Mouse (Mus musculus) MEL (cell line): ENCODE data around the gene Lasp1. TPM values are rescaled to one million over a fixed set of nuclear protein-coding genes. Genes with fewer than 3 reads are reported as not detected.
A peak's percentile ranks its signal among the peaks of the same experiment; 100 is the strongest.

Experiments used
- DNase-seq: peaks from one replicate; pipeline ENCODE4 v3.0.0; 2011; ENCODE audit warnings: low read depth, low spot score
- H3K27ac ChIP-seq: 2 replicates; pipeline ENCODE4 v1.5.1; 2012; ENCODE audit warnings: low read depth, mild to moderate bottlenecking, control low read depth, low read length, moderate library complexity; ENCODE audit not compliant: control insufficient read depth
- H3K27me3 ChIP-seq, 2 experiments: fragments of 150-350 bp in 1 of 2; sonication (generic) in 1 of 2; 2 replicates each; pipeline ENCODE4 v1.6.1; 2012; ENCODE audit warnings: low read length in 2 of 2, mild to moderate bottlenecking in 2 of 2, improper control_type of control experiment in 1 of 2, moderate library complexity in 1 of 2; ENCODE audit not compliant: insufficient read depth in 2 of 2, control insufficient read depth in 1 of 2
- H3K36me3 ChIP-seq, 2 experiments: 2 replicates each; pipeline ENCODE4 v1.6.1; 2012 to 2014; ENCODE audit warnings: low read length in 2 of 2, improper control_type of control experiment in 1 of 2, inconsistent platforms in 1 of 2, mild to moderate bottlenecking in 1 of 2; ENCODE audit not compliant: insufficient read depth in 2 of 2, control insufficient read depth in 1 of 2
- H3K4me1 ChIP-seq, 2 experiments: fragments of 150-350 bp in 1 of 2; sonication (generic) in 1 of 2; 2 replicates each; pipeline ENCODE4 v1.6.1; 2012; ENCODE audit warnings: low read length in 2 of 2, improper control_type of control experiment in 1 of 2, mild to moderate bottlenecking in 1 of 2; ENCODE audit not compliant: insufficient read depth in 2 of 2, control insufficient read depth in 1 of 2
- H3K4me3 ChIP-seq, 2 experiments: fragments of 150-350 bp in 1 of 2; sonication (generic) in 1 of 2; 2 replicates each; pipeline ENCODE4 v1.5.1; 2012; ENCODE audit warnings: low read depth in 2 of 2, low read length in 2 of 2, mild to moderate bottlenecking in 2 of 2, moderate library complexity in 2 of 2, control low read depth in 1 of 2, improper control_type of control experiment in 1 of 2; ENCODE audit not compliant: control insufficient read depth in 1 of 2, insufficient read depth in 1 of 2
- H3K79me2 ChIP-seq: 2 replicates; pipeline ENCODE4 v1.6.1; 2012; ENCODE audit warnings: mild to moderate bottlenecking, low read length, moderate library complexity; ENCODE audit not compliant: control insufficient read depth, poor library complexity, insufficient read depth
- H3K9ac ChIP-seq: 2 replicates; pipeline ENCODE4 v1.6.1; 2012; ENCODE audit warnings: low read depth, mild to moderate bottlenecking, control low read depth, low read length, moderate library complexity; ENCODE audit not compliant: control insufficient read depth, poor library complexity, severe bottlenecking
- H3K9me3 ChIP-seq: fragments of 150-350 bp; sonication (generic); replicated peaks from 2 replicates; pipeline ENCODE4 v1.6.1; 2012; ENCODE audit warnings: mild to moderate bottlenecking, low read length, improper control_type of control experiment, moderate library complexity; ENCODE audit not compliant: insufficient read depth
- BHLHE40 ChIP-seq: IDR thresholded peaks from 2 replicates; pipeline ENCODE4 v1.6.1; 2012; ENCODE audit warnings: low read depth, mild to moderate bottlenecking, inconsistent platforms, low read length, improper control_type of control experiment, borderline replicate concordance
- CTCF ChIP-seq, 3 experiments: IDR thresholded peaks in 2 of 3; conservative IDR thresholded peaks in 1 of 3; 2 replicates each; pipeline ENCODE4 v1.5.1; 2011 to 2012; ENCODE audit warnings: low read length in 3 of 3, low read depth in 2 of 3, mild to moderate bottlenecking in 2 of 3, improper control_type of control experiment in 1 of 3, inconsistent platforms in 1 of 3, mixed read lengths in 1 of 3, moderate library complexity in 1 of 3; ENCODE audit not compliant: control insufficient read depth in 1 of 3, insufficient read depth in 1 of 3, poor library complexity in 1 of 3, severe bottlenecking in 1 of 3
- E2F4 ChIP-seq: IDR thresholded peaks from 2 replicates; pipeline ENCODE4 v1.6.1; 2011; ENCODE audit warnings: low read depth, low read length, improper control_type of control experiment, borderline replicate concordance
- ELF1 ChIP-seq: IDR thresholded peaks from 2 replicates; pipeline ENCODE4 v1.6.1; 2014; ENCODE audit warnings: low read depth, mild to moderate bottlenecking, inconsistent platforms, low read length, improper control_type of control experiment, moderate library complexity
- ETS1 ChIP-seq: IDR thresholded peaks from 2 replicates; pipeline ENCODE4 v1.6.1; 2012; ENCODE audit warnings: low read depth, mild to moderate bottlenecking, inconsistent platforms, low read length, improper control_type of control experiment, moderate library complexity
- HCFC1 ChIP-seq: IDR thresholded peaks from 2 replicates; pipeline ENCODE4 v1.6.1; 2012; ENCODE audit warnings: low read depth, mild to moderate bottlenecking, inconsistent platforms, low read length, improper control_type of control experiment, moderate library complexity
- MAFK ChIP-seq: IDR thresholded peaks from 2 replicates; pipeline ENCODE4 v1.6.1; 2011; ENCODE audit warnings: low read depth, mild to moderate bottlenecking, low read length, improper control_type of control experiment, borderline replicate concordance
- MAX ChIP-seq: IDR thresholded peaks from 2 replicates; pipeline ENCODE4 v1.6.1; 2011; ENCODE audit warnings: low read length, improper control_type of control experiment
- MAZ ChIP-seq: IDR thresholded peaks from 2 replicates; pipeline ENCODE4 v1.6.1; 2012; ENCODE audit warnings: low read depth, mild to moderate bottlenecking, inconsistent platforms, low read length, improper control_type of control experiment
- MEF2A ChIP-seq: IDR thresholded peaks from 2 replicates; pipeline ENCODE4 v1.6.1; 2014; ENCODE audit warnings: low read depth, mild to moderate bottlenecking, inconsistent platforms, low read length, improper control_type of control experiment; ENCODE audit not compliant: poor library complexity, insufficient replicate concordance, severe bottlenecking; ENCODE audit errors: extremely low read depth
- MXI1 ChIP-seq: IDR thresholded peaks from 2 replicates; pipeline ENCODE4 v1.6.1; 2011; ENCODE audit warnings: mild to moderate bottlenecking, low read depth, low read length, improper control_type of control experiment
- NRF1 ChIP-seq: IDR thresholded peaks from 2 replicates; pipeline ENCODE4 v1.6.1; 2014; ENCODE audit warnings: low read depth, mild to moderate bottlenecking, inconsistent platforms, low read length, improper control_type of control experiment, moderate library complexity; ENCODE audit not compliant: poor library complexity, insufficient read depth, severe bottlenecking
- POLR2A ChIP-seq, 2 experiments: IDR thresholded peaks; 2 replicates each; pipeline ENCODE4 v1.6.1; 2011 to 2012; ENCODE audit warnings: low read length in 2 of 2, mild to moderate bottlenecking in 2 of 2, control low read depth in 1 of 2, improper control_type of control experiment in 1 of 2, low read depth in 1 of 2, moderate library complexity in 1 of 2; ENCODE audit not compliant: control insufficient read depth in 1 of 2, insufficient read depth in 1 of 2, poor library complexity in 1 of 2
- RAD21 ChIP-seq: IDR thresholded peaks from 2 replicates; pipeline ENCODE4 v1.6.1; 2011; ENCODE audit warnings: mild to moderate bottlenecking, low read depth, low read length, improper control_type of control experiment
- RCOR1 ChIP-seq: IDR thresholded peaks from 2 replicates; pipeline ENCODE4 v1.6.1; 2012; ENCODE audit warnings: low read depth, mild to moderate bottlenecking, inconsistent platforms, low read length, improper control_type of control experiment
- SIN3A ChIP-seq: IDR thresholded peaks from 2 replicates; pipeline ENCODE4 v1.6.1; 2012; ENCODE audit warnings: low read length, improper control_type of control experiment, inconsistent platforms
- TAL1 ChIP-seq: IDR thresholded peaks from 2 replicates; pipeline ENCODE4 v1.6.1; 2012; ENCODE audit warnings: mild to moderate bottlenecking, inconsistent platforms, low read length, moderate library complexity, mixed read lengths
- TBP ChIP-seq: IDR thresholded peaks from 2 replicates; pipeline ENCODE4 v1.8.0; 2011; ENCODE audit warnings: low read depth, low read length, improper control_type of control experiment
- USF1 ChIP-seq: IDR thresholded peaks from 2 replicates; pipeline ENCODE4 v1.6.1; 2014; ENCODE audit warnings: low read depth, mild to moderate bottlenecking, inconsistent platforms, low read length, improper control_type of control experiment, moderate library complexity
- ZMIZ1 ChIP-seq: IDR thresholded peaks from 2 replicates; pipeline ENCODE4 v1.6.1; 2012; ENCODE audit warnings: low read depth, mild to moderate bottlenecking, inconsistent platforms, low read length, improper control_type of control experiment, moderate library complexity
- ZNF384 ChIP-seq: IDR thresholded peaks from 2 replicates; pipeline ENCODE4 v1.6.1; 2012; ENCODE audit warnings: low read depth, mild to moderate bottlenecking, inconsistent platforms, low read length, improper control_type of control experiment
- polyA plus RNA-seq, 2 experiments: library from polyadenylated mRNA; stranded (reverse) in 1 of 2; unstranded in 1 of 2; fragments of >175 nt in 1 of 2; fragments of >200 nt in 1 of 2; gene quantifications; 2 replicates each; pipeline versions ENCODE4 v1.2.1 to v1.2.4; 2012; ENCODE audit warnings: low replicate concordance in 2 of 2, low read depth in 1 of 2; ENCODE audit not compliant: insufficient read length in 2 of 2, insufficient read depth in 1 of 2, missing spikeins in 1 of 2
- total RNA-seq: library from RNA; depleted of rRNA; stranded (reverse); fragments of 300-350 nt; gene quantifications from 2 replicates; pipeline ENCODE4 v1.2.3, GENCODE M21; 2012

The Lasp1 gene
- total and polyA plus RNA-seq, 3 experiments = 13.3 to 38.7 TPM; not detected in 1

GRCm38 (mm10) chr11:97883918-97884600 lies 85.3 kb downstream of the Lasp1 start, which contains the start of gene Fbxo47:
Gene Fbxo47 (minus strand): TSS chr11:97884154.
- no peaks in the 10 kb centered on the region for H3K27me3 ChIP-seq
- peaks cover 0 to 8% of the 10 kb centered on the region in 2 experiments; a peak in 2 of 4 replicates for H3K36me3 ChIP-seq
- peak within 1 kb of the TSS; percentile 98 for H3K27ac ChIP-seq
- peak; percentile 99 for DNase-seq
- H3K9me3 ChIP-seq = no peaks in the 10 kb centered on the region
- TF ChIP-seq RCOR1 (peak; percentile 60; the same call in 1 of the 2 replicates), MXI1 (peak; percentile 77), NRF1 (0 out of 2 replicates have a peak, but pooled peaks have one; percentile 1), ZNF384 (peak; percentile 81), ZMIZ1 (peak; percentile 86), SIN3A (peak; percentile 81), BHLHE40 (no peak), MAX (peak; percentile 61), CTCF (IDR thresholded peaks at IDR 0.05 in 2 of 3, conservative IDR thresholded peaks at IDR 0.05 in 1 of 3; ENCODE audit: control insufficient read depth in 1 of 3, insufficient read depth in 1 of 3, low read depth in 2 of 3, low read length in 3 of 3, poor library complexity in 1 of 3, severe bottlenecking in 1 of 3) (peak; percentile 26 to 74 (median 72); a peak in 5 of 6 replicates), ETS1 (peak; percentile 8; the same call in 1 of the 2 replicates), HCFC1 (peak; percentile 65), RAD21 (peak; percentile 46), TBP (peak; percentile 36; the same call in 1 of the 2 replicates), MEF2A (no peak), E2F4 (peak; percentile 95; the same call in 1 of the 2 replicates), POLR2A (IDR thresholded peaks at IDR 0.05; ENCODE audit: control insufficient read depth in 1 of 2, insufficient read depth in 1 of 2, low read depth in 1 of 2, low read length in 2 of 2, poor library complexity in 1 of 2) (peak in 1 of 2 experiments; percentile 93; a peak in 1 of 4 replicates), TAL1 (no peak), MAFK (no peak), ELF1 (no peak), USF1 (0 out of 2 replicates have a peak, but pooled peaks have one; percentile 17), MAZ (peak; percentile 70)
- H3K4me1 ChIP-seq = peaks cover 0 to 11% of the 10 kb centered on the region in 2 experiments; a peak in 2 of 4 replicates
- H3K4me3 ChIP-seq = peak within 1 kb of the TSS; percentile 79 to 92
- H3K9ac ChIP-seq = peak within 1 kb of the TSS; percentile 91
- H3K79me2 ChIP-seq = peaks cover 1% of the 10 kb centered on the region; the same call in 1 of the 2 replicates
